Comparison of ENCODE assay signal across 8 mouse cellular contexts in genomic region chr9:102643486-102644101, GRCm38 (mm10). TPM values are rescaled to one million over a fixed set of nuclear protein-coding genes. Genes with fewer than 3 reads are reported as not detected.
DNase-seq lines count a peak whose midpoint lies in the region; ATAC-seq lines count a peak whose summit lies in the region.

No protein-coding gene starts in this region.

- peak; percentile 91 for ATAC-seq in embryonic facial prominence, embryonic 15.5 days (ENCODE audit: insufficient number of reproducible peaks, low FRiP score, low TSS enrichment, low read depth)
- 0 out of 2 replicates have a peak, but pooled peaks have one; percentile 40 for ATAC-seq in heart, embryonic 13.5 days (ENCODE audit: extremely low read depth, insufficient number of reproducible peaks, low FRiP score, low TSS enrichment)
- peak; percentile 88 for ATAC-seq in kidney, embryonic 15.5 days (replicated peaks; ENCODE audit: low FRiP score)
- peak; percentile 77 for ATAC-seq in stomach, embryonic 15.5 days (ENCODE audit: insufficient read depth, low FRiP score, low read depth)

- H3K4me3 ChIP-seq in embryonic facial prominence, embryonic 15.5 days (replicated peaks), result peak overlapping the region; percentile 10; the same call in 1 of the 2 replicates
- peak overlapping the region; percentile 24 for H3K4me3 ChIP-seq in heart, embryonic 13.5 days
- H3K4me3 ChIP-seq in kidney, embryonic 15.5 days (replicated peaks), result peak overlapping the region; percentile 18
- no peak overlapping the region; the same call in 1 of the 2 replicates for H3K4me3 ChIP-seq in stomach, embryonic 15.5 days (replicated peaks)

- H3K27ac ChIP-seq in embryonic facial prominence, embryonic 15.5 days (replicated peaks), result peak overlapping the region; percentile 96
- peak overlapping the region; percentile 90 for H3K27ac ChIP-seq in heart, embryonic 13.5 days (replicated peaks)
- H3K27ac ChIP-seq in kidney, embryonic 15.5 days, result peak overlapping the region; percentile 89
- H3K27ac ChIP-seq in stomach, embryonic 15.5 days, result peak overlapping the region; percentile 95

- H3K36me3 ChIP-seq in embryonic facial prominence, embryonic 15.5 days, result no peaks in the 10 kb centered on the region
- no peaks in the 10 kb centered on the region for H3K36me3 ChIP-seq in heart, embryonic 13.5 days
- H3K36me3 ChIP-seq in kidney, embryonic 15.5 days, result no peaks in the 10 kb centered on the region
- no peaks in the 10 kb centered on the region for H3K36me3 ChIP-seq in stomach, embryonic 15.5 days

- 4% methylated on average over 10 of the region's 10 CpGs for WGBS in embryonic facial prominence, embryonic 15.5 days
- WGBS in heart, embryonic 13.5 days, result 13% methylated on average over 10 of the region's 10 CpGs
- 7% methylated on average over 10 of the region's 10 CpGs for WGBS in kidney, embryonic 15.5 days
- WGBS in stomach, embryonic 15.5 days, result 6% methylated on average over 10 of the region's 10 CpGs

- H3K9ac ChIP-seq in embryonic facial prominence, embryonic 15.5 days, result no peak overlapping the region
- peak overlapping the region; percentile 72 for H3K9ac ChIP-seq in heart, embryonic 13.5 days
- no peak overlapping the region for H3K9ac ChIP-seq in kidney, embryonic 15.5 days
- no peak overlapping the region for H3K9ac ChIP-seq in stomach, embryonic 15.5 days

- intact Hi-C loops in left cerebral cortex, postnatal 14 days (cut with DNase I), result loop anchor here (5.0 kb wide), 1 partner anchor 74 kb away; the partner anchor contains the start of gene Amotl2

- H3K4me2 ChIP-seq in embryonic facial prominence, embryonic 15.5 days (replicated peaks), result peak overlapping the region; percentile 45
- H3K4me2 ChIP-seq in heart, embryonic 13.5 days, result peak overlapping the region; percentile 54
- peak overlapping the region; percentile 52 for H3K4me2 ChIP-seq in kidney, embryonic 15.5 days
- H3K4me2 ChIP-seq in stomach, embryonic 15.5 days, result peak overlapping the region; percentile 42

- H3K4me1 ChIP-seq in embryonic facial prominence, embryonic 15.5 days, result peaks cover 66% of the 10 kb centered on the region
- peaks cover 61% of the 10 kb centered on the region for H3K4me1 ChIP-seq in heart, embryonic 13.5 days
- peaks cover 52% of the 10 kb centered on the region for H3K4me1 ChIP-seq in kidney, embryonic 15.5 days
- H3K4me1 ChIP-seq in stomach, embryonic 15.5 days, result peaks cover 34% of the 10 kb centered on the region

- H3K27me3 ChIP-seq in embryonic facial prominence, embryonic 15.5 days, result no peaks in the 10 kb centered on the region
- no peaks in the 10 kb centered on the region for H3K27me3 ChIP-seq in heart, embryonic 13.5 days (replicated peaks)
- no peaks in the 10 kb centered on the region for H3K27me3 ChIP-seq in kidney, embryonic 15.5 days
- no peaks in the 10 kb centered on the region for H3K27me3 ChIP-seq in stomach, embryonic 15.5 days (replicated peaks)

- DNase-seq in left cerebral cortex, postnatal 14 days (ENCODE audit: low spot score in 2 of 2), result peak; percentile 47 to 58
- DNase-seq in left cerebral cortex, adult 11 months (ENCODE audit: low spot score), result no peak
- DNase-seq in lung, postnatal 14 days, result peak; percentile 77
- no peak for DNase-seq in cerebellum, adult 11-12 months

- no peaks in the 10 kb centered on the region for H3K9me3 ChIP-seq in embryonic facial prominence, embryonic 15.5 days (replicated peaks)
- no peaks in the 10 kb centered on the region for H3K9me3 ChIP-seq in heart, embryonic 13.5 days
- H3K9me3 ChIP-seq in kidney, embryonic 15.5 days (replicated peaks), result no peaks in the 10 kb centered on the region
- no peaks in the 10 kb centered on the region for H3K9me3 ChIP-seq in stomach, embryonic 15.5 days

RNA-seq across cellular contexts. Expression of gene Cep63, which starts 17.3 kb away (rescaled TPM):
- 10 to 100 TPM; 23.7 to 25.1 TPM for total RNA-seq in left cerebral cortex, postnatal 14 days (2021)
- polyA plus RNA-seq in embryonic facial prominence, embryonic 15.5 days (2015; fragmentation: Nextera tagmentation; extraction: Ambion mirVana), result 49.0 and 49.3 TPM in 2 replicates
- polyA plus RNA-seq in heart, embryonic 13.5 days (2015; fragmentation: Nextera tagmentation; extraction: Ambion mirVana), result 43.6 and 50.1 TPM in 2 replicates
- 59.3 and 61.7 TPM in 2 replicates for polyA plus RNA-seq in kidney, embryonic 15.5 days (2015; fragmentation: Nextera tagmentation; extraction: Ambion mirVana)
- 41.0 and 48.7 TPM in 2 replicates for polyA plus RNA-seq in stomach, embryonic 15.5 days (2015; fragmentation: Nextera tagmentation; extraction: Ambion mirVana)

RNA-seq across cellular contexts. Expression of gene Anapc13, which starts 17.5 kb away (rescaled TPM):
- 10 to 100 TPM; 84.6 to 96.5 TPM for total RNA-seq in left cerebral cortex, postnatal 14 days (2021)
- polyA plus RNA-seq in embryonic facial prominence, embryonic 15.5 days (2015; fragmentation: Nextera tagmentation; extraction: Ambion mirVana), result 182 and 192 TPM in 2 replicates
- polyA plus RNA-seq in heart, embryonic 13.5 days (2015; fragmentation: Nextera tagmentation; extraction: Ambion mirVana), result 224 and 259 TPM in 2 replicates
- 197 and 211 TPM in 2 replicates for polyA plus RNA-seq in kidney, embryonic 15.5 days (2015; fragmentation: Nextera tagmentation; extraction: Ambion mirVana)
- 191 and 196 TPM in 2 replicates for polyA plus RNA-seq in stomach, embryonic 15.5 days (2015; fragmentation: Nextera tagmentation; extraction: Ambion mirVana)

Comparison
In these comparisons a context has a peak if more than half of its experiments do, and no peak if none do; other contexts are left out.
1. DNase-seq: peak in left cerebral cortex, postnatal 14 days (2 of 2) and lung, postnatal 14 days (single experiment); none in left cerebral cortex, adult 11 months (single experiment) and cerebellum, adult 11-12 months (single experiment).
2. ATAC-seq: peak in every context shown above with its lines; median percentile 91 in embryonic facial prominence, embryonic 15.5 days; 88 in kidney, embryonic 15.5 days; 77 in stomach, embryonic 15.5 days; 40 in heart, embryonic 13.5 days.
3. Peak in every context shown above with its lines, with median percentiles within 50 percentile points of each other: H3K27ac ChIP-seq and H3K4me2 ChIP-seq.